Comparison of ENCODE assay signal across 14 mouse cellular contexts in genomic region chr2:147365908-147366630, GRCm38 (mm10). TPM values are rescaled to one million over a fixed set of nuclear protein-coding genes. Genes with fewer than 3 reads are reported as not detected.
A peak's percentile ranks its signal among the peaks of the same experiment; 100 is the strongest.
DNase-seq lines count a peak whose midpoint lies in the region; ATAC-seq and TF ChIP-seq lines count a peak whose summit lies in the region.
"Had no signal": no experiment of that assay in that cellular context is flagged by ENCODE, and none has a peak within 500 bp of the region (broad histone marks: within the 10 kb centered on the region; RNA-seq: fewer than 3 reads in every experiment).

No protein-coding gene starts in this region.

- no peak for ATAC-seq in heart, embryonic 15.5 days (replicated peaks; ENCODE audit: insufficient number of reproducible peaks, insufficient read depth, low FRiP score, low read depth)
- ATAC-seq in limb, embryonic 11.5 days (ENCODE audit: insufficient number of reproducible peaks, low FRiP score, low TSS enrichment, low read depth): no peak
- ATAC-seq: inflammation-experienced regulatory T-cells, adult 6 months had no signal

- peak overlapping the region; percentile 46 for H3K4me3 ChIP-seq in heart, embryonic 15.5 days
- peak overlapping the region; percentile 9; the same call in 1 of the 2 replicates for H3K4me3 ChIP-seq in thymus, adult 2 months (ENCODE audit: control insufficient read depth, insufficient read depth, low read length)
- H3K4me3 ChIP-seq in limb, embryonic 11.5 days (ENCODE audit: low read depth, low read length): peak overlapping the region; percentile 23; the same call in 1 of the 2 replicates

- TF ChIP-seq CTCF in thymus, adult 2 months (IDR thresholded peaks at IDR 0.05; ENCODE audit: borderline replicate concordance, control insufficient read depth, extremely low read depth, insufficient read depth, low read length, poor library complexity): no peak

- peaks cover 28% of the 10 kb centered on the region for H3K4me1 ChIP-seq in heart, embryonic 15.5 days (replicated peaks)
- no peaks in the 10 kb centered on the region for H3K4me1 ChIP-seq in thymus, adult 2 months (replicated peaks; ENCODE audit: control insufficient read depth, insufficient read depth, low read length)
- peaks cover 5% of the 10 kb centered on the region; the same call in 1 of the 2 replicates for H3K4me1 ChIP-seq in limb, embryonic 11.5 days (ENCODE audit: control insufficient read depth, insufficient read depth, low read length)
- H3K4me1 ChIP-seq: liver, embryonic 13.5 days had no signal

- no peaks in the 10 kb centered on the region for H3K36me3 ChIP-seq in heart, embryonic 15.5 days
- H3K36me3 ChIP-seq in thymus, adult 2 months (ENCODE audit: control insufficient read depth, insufficient read depth, low read length): no peaks in the 10 kb centered on the region
- no peaks in the 10 kb centered on the region for H3K36me3 ChIP-seq in limb, embryonic 11.5 days (ENCODE audit: control insufficient read depth, insufficient read depth, low read length)
- H3K36me3 ChIP-seq: liver, embryonic 13.5 days had no signal

- intact Hi-C loops in heart, postnatal 25 days (cut with DNase I): loop anchor here (10.0 kb wide), 1 partner anchor 669 kb away; no protein-coding TSS in a partner anchor

- no peak for DNase-seq in heart, postnatal 25 days (ENCODE audit: low spot score)
- DNase-seq in thymus, adult 2 months: no peak
- DNase-seq in thymus, postnatal 10 days (ENCODE audit: low spot score in 2 of 2): no peak
- DNase-seq in limb, embryonic 11.5 days (ENCODE audit: low spot score): no peak
- peak; percentile 38 for DNase-seq in retina, postnatal 1 day
- DNase-seq in kidney, adult 11 months: no peak
- no peak for DNase-seq in gastrocnemius, adult 18-20 months (ENCODE audit: low spot score)
- DNase-seq: liver, embryonic 13.5 days; spleen, adult 18-20 months had no signal

- no peak overlapping the region for H3K27ac ChIP-seq in heart, embryonic 15.5 days
- H3K27ac ChIP-seq in thymus, adult 2 months (ENCODE audit: control insufficient read depth, insufficient read depth, low read length): no peak overlapping the region
- H3K27ac ChIP-seq in limb, embryonic 11.5 days (replicated peaks; ENCODE audit: low read depth, low read length): no peak overlapping the region
- H3K27ac ChIP-seq: liver, embryonic 13.5 days had no signal

- TF ChIP-seq POLR2A in thymus, adult 2 months (IDR thresholded peaks at IDR 0.05; ENCODE audit: control insufficient read depth, extremely low read depth, insufficient read depth, low read length, poor library complexity): no peak

- H3K27me3 ChIP-seq in heart, embryonic 15.5 days: peaks cover 93% of the 10 kb centered on the region
- H3K27me3 ChIP-seq in thymus, adult 2 months (ENCODE audit: control insufficient read depth, insufficient read depth, low read length): peaks cover 15% of the 10 kb centered on the region; the same call in 1 of the 2 replicates
- H3K27me3 ChIP-seq in limb, embryonic 11.5 days (ENCODE audit: control insufficient read depth, insufficient read depth, low read length): peaks cover 91% of the 10 kb centered on the region

- no peak overlapping the region for H3K4me2 ChIP-seq in heart, embryonic 15.5 days
- no peak overlapping the region for H3K4me2 ChIP-seq in limb, embryonic 11.5 days (ENCODE audit: low read depth, severe bottlenecking)
- H3K4me2 ChIP-seq: liver, embryonic 13.5 days had no signal

- 2% methylated on average over 36 of the region's 36 CpGs for WGBS in heart, embryonic 15.5 days
- WGBS in thymus, adult 2 months: 12% methylated on average over 36 of the region's 36 CpGs
- 2% methylated on average over 36 of the region's 36 CpGs for WGBS in limb, embryonic 11.5 days

- no peak overlapping the region for H3K9ac ChIP-seq in heart, embryonic 15.5 days
- H3K9ac ChIP-seq in limb, embryonic 11.5 days (ENCODE audit: low read length): no peak overlapping the region
- H3K9ac ChIP-seq: liver, embryonic 13.5 days had no signal

- no peaks in the 10 kb centered on the region for H3K9me3 ChIP-seq in heart, embryonic 15.5 days (replicated peaks)
- no peaks in the 10 kb centered on the region for H3K9me3 ChIP-seq in limb, embryonic 11.5 days (ENCODE audit: control insufficient read depth, low read length)
- H3K9me3 ChIP-seq: liver, embryonic 13.5 days had no signal

RNA-seq across cellular contexts. Expression of gene Pax1, which starts 4.3 kb away (rescaled TPM):
- 1.1 and 18.0 TPM in 2 replicates for polyA plus RNA-seq in heart, embryonic 15.5 days (2015; fragmentation: Nextera tagmentation; extraction: Ambion mirVana)
- total RNA-seq in heart, postnatal 25 days (2021): not detected
- polyA plus RNA-seq in thymus, adult 2 months (2012; rRNA removed): 90.6 and 92.3 TPM in 2 replicates
- polyA plus RNA-seq in limb, embryonic 11.5 days (2014; fragmentation: Nextera tagmentation; extraction: Ambion mirVana): 7.4 and 7.6 TPM in 2 replicates
- total RNA-seq in gastrocnemius, adult 18-20 months (2021): not detected
- total RNA-seq: CH12.LX; layer of hippocampus, postnatal 10 days; megakaryocyte progenitor cell, adult 5-6 weeks had no signal
- polyA plus RNA-seq: inflammation-experienced regulatory T-cells, adult 6 months; liver, embryonic 13.5 days had no signal
